Mouse (Mus musculus): ENCODE data around the gene Gm8879.
"Not testable (repeated sequence)": the region's sequence is repeated elsewhere in the genome, so short reads cannot be mapped to it uniquely, and the experiment has no call there.

The Gm8879 gene

GRCm38 (mm10) chr5:11127334-11127733 is at the start of gene Gm8879:
TSS of gene Gm8879 (plus strand) at chr5:11127634.
- not testable (repeated sequence) for DNase-seq

GRCm38 (mm10) chr5:11138031-11138430 is 10.6 kb downstream of the Gm8879 start:
- DNase-seq, result peak; percentile 2

Data from kidney, adult 18-20 months (tissue).